Mouse (Mus musculus) layer of hippocampus, postnatal 25 days (tissue): ENCODE results near the gene Kel. TPM values are rescaled to one million over a fixed set of nuclear protein-coding genes. Genes with fewer than 3 reads are reported as not detected.

Experiments
- DNase-seq, 2 experiments: peaks; one replicate each; pipeline ENCODE4 v3.0.0; 2022; ENCODE audit warnings: mixed read lengths in 2 of 2, low spot score in 1 of 2; ENCODE audit errors: extremely low spot score in 1 of 2
- total RNA-seq, 2 experiments: library from RNA; stranded (reverse); gene quantifications; 2 replicates each; pipeline ENCODE4 v1.2.3; 2021

Gene Kel
- total RNA-seq, 2 experiments from 2014 or later: not detected

- DNase-seq: no peak
Measured at GRCm38 (mm10) chr6:41653173-41653572, 51.0 kb downstream of the Kel start.

GRCm38 (mm10) chr6:41646672-41647071, 57.5 kb downstream of the Kel start:
- no peak for DNase-seq

- no peak for DNase-seq
Measured at GRCm38 (mm10) chr6:41646220-41646619, 57.9 kb downstream of the Kel start.

GRCm38 (mm10) chr6:41643227-41643626, 60.9 kb downstream of the Kel start:
- no peak for DNase-seq

GRCm38 (mm10) chr6:41642765-41643164, 61.4 kb downstream of the Kel start:
- DNase-seq: no peak

- no peak for DNase-seq
Measured at GRCm38 (mm10) chr6:41641173-41641866, 62.8 kb downstream of the Kel start.

GRCm38 (mm10) chr6:41640449-41640848, 63.7 kb downstream of the Kel start:
- DNase-seq: no peak

- no peak for DNase-seq
Measured at GRCm38 (mm10) chr6:41637927-41638506, 66.1 kb downstream of the Kel start.

- DNase-seq: no peak
Measured at GRCm38 (mm10) chr6:41637393-41637792, 66.7 kb downstream of the Kel start.

Other genes with a start within 250 kb of the Kel start
- not detected for gene Prss1, start 245.4 kb downstream of the Kel start, total RNA-seq
- not detected for gene Prss2, start 182.6 kb downstream of the Kel start, total RNA-seq
- 10 to 100 TPM; 67.6 to 67.9 TPM for gene Ephb6, start 98.9 kb downstream of the Kel start, total RNA-seq
- 1 to 10 TPM in 1 of 2 experiments, under 1 TPM in 1; 0.57 to 1.2 TPM for gene Trpv6, start 67.9 kb downstream of the Kel start, total RNA-seq
- not detected for gene Trpv5, start 23.6 kb downstream of the Kel start, total RNA-seq
- gene Llcfc1, start 19.9 kb downstream of the Kel start, total RNA-seq: not detected
- not detected for gene Olfr459, start 70.8 kb upstream of the Kel start, total RNA-seq
- not detected for gene Pip, start 143.2 kb upstream of the Kel start, total RNA-seq
- not detected for gene Sval2, start 148.7 kb upstream of the Kel start, total RNA-seq
- not detected for gene Sval1, start 247.3 kb upstream of the Kel start, total RNA-seq